Mouse (Mus musculus) liver, adult 2 months (tissue): Measurements from ENCODE around the gene Ptpn13.

Experiments used
- CTCF ChIP-seq: fragments of 200-500 bp; IDR thresholded peaks from 2 replicates; pipeline ENCODE4 v1.5.1; 2011; ENCODE audit warnings: low read depth, low read length, control low read depth
- POLR2A ChIP-seq: fragments of 200-500 bp; IDR thresholded peaks from 2 replicates; pipeline ENCODE4 v1.6.1; 2011; ENCODE audit warnings: low read length, control low read depth; ENCODE audit not compliant: insufficient read depth; ENCODE audit errors: extremely low read depth

GRCm38 (mm10) chr5:103644167-103644566 lies 219.2 kb downstream of the Ptpn13 start:
- no peak for TF ChIP-seq POLR2A
- no peak for TF ChIP-seq CTCF
